Mouse (Mus musculus): ENCODE measurements at regions not wholly inside any gene's neighbourhood (a gene's known extent, or its start where the extent isn't known, plus 50 kb on each side); places are given as distances from the start of the nearest gene placed in this dataset.

DNA sequence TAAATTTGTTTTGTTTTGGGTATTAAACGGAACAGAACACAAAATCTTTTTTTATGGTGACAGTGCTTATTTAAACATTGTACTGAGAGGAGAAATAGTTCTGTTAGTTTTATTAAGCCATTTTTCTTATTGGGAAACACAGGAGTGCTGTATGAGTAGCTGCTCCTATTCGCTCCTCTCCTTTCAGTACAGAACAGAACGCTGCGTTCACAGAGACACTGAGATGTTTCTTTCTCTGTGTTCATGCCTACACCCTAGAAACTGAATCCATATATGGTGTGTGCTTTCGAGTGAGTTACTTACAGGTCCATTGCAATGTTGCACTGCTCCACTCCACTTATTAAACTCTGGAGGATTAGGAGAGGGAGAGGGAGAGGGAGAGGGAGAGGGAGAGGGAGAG lies 634.9 kb upstream of the Adamts5 start:
- no peak for DNase-seq (ENCODE audit: low spot score)

GRCm38 (mm10) chr16:86524135-86524534 lies 622.5 kb upstream of the Adamts5 start:
- DNase-seq (ENCODE audit: low spot score): no peak

- DNase-seq (ENCODE audit: low spot score): no peak
These were observed 615.3 kb upstream of the Adamts5 start for GRCm38 (mm10) chr16:86516935-86517334.

DNA sequence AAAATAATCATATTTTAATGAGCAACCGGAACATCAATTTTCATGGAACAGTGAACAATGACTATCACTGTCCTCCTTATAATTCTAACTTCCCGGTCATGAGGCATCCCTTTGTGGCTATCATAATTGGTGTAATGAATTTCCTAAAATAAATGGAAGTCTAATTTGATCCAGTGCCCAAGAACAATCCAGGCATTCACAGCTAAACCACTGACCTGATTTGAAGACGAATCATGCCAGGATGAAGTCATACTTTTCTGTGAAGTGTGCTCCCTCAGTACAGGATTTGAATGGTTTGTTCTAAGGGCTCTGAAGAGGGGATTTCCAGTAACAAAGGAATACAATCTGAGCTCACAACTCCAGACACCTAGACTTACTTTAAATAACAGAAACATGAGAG lies 614.5 kb upstream of the Adamts5 start:
- no peak for DNase-seq (ENCODE audit: low spot score)

DNA sequence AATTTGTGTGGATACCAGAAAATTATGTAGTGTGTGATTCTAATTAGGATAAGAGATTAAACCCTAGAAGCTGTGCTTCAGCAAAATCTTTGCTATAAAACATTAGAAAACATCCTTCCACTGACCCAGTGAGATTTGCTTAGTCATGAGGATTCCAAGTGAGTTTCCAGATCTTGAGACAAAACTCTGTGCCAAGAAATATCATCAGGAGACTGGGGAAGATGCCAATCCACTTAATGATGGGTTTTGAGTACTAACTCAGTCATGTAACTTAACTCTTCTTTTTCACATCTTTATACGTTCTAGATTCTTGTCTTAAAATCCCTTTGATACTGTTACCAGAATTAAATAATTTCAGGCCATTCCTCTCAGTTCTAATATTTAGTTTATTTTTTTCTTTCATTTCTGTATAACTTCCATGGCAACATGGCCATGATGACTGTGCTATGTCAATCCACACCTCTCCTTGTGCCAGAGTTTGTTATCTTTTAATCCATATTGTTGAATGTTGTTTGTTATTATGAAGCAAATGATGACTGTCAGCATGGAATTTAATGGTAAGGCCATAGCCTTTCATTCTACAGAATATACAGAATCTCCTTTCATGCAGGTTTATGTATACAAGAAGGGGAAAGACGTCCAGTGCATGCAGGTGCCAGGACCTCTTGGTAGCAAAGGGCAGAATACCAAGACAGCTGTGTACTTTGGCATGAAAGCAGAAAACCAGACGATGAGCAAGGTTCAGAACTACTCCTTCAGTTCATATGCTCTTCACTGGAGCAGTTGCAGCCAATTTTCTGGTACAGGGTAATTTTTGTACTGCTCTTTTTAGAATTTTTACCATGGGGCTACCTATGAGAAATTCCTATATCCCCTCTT lies 599.7 kb upstream of the Adamts5 start:
- DNase-seq (ENCODE audit: low spot score): no peak

GRCm38 (mm10) chr16:86475145-86475544 lies 573.5 kb upstream of the Adamts5 start:
- DNase-seq (ENCODE audit: low spot score): no peak

DNA sequence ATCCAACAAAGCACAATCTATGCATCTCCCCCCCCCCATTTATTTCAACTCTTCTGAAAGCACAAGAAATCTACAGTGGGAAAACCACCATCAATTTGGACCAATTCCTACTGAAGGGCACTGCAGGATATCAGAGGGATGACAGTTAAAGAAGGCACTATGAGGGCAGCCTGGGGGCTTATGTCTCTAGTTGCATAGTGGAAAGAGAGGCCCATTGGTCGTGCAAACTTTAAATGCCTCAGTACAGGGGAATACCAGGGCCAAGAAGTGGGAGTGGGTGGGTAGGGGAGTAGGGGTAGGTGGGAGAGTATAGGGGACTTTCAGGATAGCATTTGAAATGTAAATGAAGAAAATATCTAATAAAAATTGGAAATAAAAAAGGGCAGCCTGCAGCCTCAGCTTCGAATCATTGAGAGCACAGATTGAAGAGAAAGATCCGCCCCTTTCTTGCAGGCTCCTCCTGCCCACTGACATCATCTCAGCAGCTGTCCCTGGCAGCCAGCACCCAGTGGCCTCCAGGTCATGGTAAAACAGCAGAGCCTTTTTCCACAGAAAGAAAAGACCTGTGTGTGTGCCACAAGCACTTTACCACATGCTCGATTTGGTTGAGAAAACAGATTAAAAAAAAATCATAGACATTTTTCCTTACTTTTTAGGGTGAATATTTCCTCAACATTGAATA lies 571.6 kb upstream of the Adamts5 start:
- no peak for DNase-seq (ENCODE audit: low spot score)

DNA sequence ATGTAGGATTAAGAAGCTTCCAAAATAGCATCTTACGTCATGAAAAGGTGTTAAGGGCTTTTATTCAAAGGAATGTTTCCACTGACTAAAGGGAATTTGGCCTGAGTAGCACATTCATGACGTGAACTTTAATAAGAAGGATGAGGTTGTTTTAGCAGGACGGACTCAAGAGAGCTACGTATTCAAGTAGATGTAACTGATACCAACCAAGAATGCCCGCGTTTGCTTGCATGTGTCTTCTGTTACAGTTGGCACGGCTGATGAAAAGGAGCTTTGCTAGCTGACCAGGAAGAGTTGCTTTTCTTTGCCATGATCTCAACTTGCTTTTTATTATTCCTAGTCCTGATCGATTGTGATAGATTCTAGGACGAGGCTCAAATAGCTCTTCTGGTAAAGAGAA lies 559.4 kb upstream of the Adamts5 start:
- DNase-seq (ENCODE audit: low spot score): no peak

DNA sequence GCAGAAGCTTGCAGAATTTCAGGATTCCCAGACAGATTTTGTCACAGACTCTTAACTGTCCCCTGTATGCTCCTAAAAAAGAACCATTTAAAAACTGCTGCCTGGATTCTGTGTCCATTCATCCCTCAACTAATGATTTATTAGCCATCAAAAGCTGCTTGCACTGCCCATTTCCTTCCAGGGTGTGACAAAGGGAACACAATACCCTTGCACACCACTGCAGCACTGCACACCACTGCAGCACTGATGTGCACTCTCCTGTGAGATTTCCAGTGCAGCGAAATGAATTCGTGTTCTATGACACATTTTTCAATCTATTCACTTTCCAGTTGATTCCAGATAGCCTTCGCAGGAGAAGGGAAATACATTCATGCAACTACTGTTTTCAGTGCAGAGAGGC lies 555.0 kb upstream of the Adamts5 start:
- DNase-seq (ENCODE audit: low spot score): no peak

DNA sequence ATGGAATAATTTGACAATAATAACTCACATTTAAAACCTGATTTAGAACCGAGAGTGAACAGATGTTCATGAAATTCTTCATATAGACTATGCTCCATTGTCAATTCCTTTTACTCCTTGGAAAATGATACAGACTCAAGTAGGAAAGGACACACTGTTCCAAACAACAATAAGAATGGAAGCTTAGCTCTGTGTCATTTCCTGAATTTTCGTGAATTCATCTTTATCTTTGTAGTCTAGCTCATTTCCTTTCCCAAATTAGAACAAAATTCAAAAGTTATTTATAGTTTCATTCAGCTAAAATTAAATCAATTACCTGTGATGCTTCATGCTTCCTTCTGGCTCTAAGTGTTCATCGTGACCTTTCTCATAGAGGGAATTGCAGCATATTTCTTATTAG lies 553.2 kb upstream of the Adamts5 start:
- DNase-seq (ENCODE audit: low spot score): no peak

DNA sequence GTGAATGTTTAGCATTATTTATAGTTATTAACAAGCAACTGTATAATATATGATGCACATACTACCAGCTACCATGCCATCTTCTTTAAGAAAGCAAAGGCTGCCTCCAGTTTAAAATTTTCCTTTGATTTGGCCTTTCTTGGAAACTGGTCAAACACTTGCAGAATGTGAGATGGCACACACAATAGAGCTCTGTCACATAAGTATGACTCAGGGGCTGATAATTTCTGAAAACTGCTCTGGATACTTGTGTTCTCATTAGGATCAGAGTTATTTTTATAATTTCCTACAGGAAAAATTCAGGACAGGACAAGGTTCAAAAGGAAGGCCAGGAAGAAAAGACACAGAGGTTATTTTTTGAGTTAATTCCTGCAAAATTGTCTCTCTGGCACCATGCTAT lies 552.4 kb upstream of the Adamts5 start:
- DNase-seq (ENCODE audit: low spot score): no peak

DNA sequence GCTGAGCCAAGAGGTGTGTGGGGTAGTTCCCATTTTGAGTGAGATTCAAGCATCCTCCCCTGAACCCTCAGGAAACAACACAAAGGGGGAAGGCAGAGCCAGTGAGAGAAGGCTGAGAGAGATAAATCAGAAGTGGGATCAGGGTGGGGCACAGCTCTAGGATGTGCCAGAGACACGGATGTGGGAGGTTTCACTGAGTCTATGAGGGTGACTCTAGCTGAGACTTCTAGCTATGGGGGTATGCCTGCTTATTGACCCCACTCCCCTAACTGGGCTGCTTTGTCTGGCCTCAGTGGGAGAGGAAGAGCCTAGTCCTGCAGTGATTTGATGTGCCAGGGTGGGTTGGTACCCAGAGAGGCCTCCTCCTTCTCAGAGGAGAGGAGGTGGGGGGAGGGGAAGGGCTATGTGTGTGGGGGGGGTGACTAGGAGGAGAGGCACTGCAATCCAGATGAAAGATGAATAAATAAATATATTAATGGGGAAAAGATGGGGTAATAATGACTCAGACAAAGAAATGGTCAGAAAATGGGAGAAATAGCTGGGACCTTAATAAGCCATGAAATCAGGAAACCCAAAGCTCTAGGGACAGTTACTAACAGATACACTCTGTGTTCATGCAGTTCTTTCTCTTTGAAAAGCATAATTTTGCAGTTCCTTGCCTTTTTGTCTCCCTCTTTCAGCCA lies 547.0 kb upstream of the Adamts5 start:
- DNase-seq (ENCODE audit: low spot score): no peak

DNA sequence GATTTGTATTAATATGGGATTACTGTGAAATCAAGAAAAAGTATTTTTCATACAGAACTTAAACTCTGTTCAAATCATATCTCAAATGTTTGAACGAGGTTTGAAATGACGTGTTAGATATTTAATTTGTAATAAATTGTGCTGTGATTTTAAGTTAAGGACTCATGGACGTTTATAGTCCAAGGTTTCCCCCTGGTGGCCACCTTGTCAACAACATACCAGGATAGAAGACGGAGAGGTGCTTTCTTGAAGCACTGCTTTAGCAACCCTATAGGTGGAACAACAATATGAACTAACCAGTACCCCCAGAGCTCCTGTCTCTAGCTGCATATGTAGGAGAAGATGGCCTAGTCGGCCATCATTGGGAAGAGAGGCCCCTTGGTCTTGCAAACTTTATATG lies 517.8 kb upstream of the Adamts5 start:
- DNase-seq (ENCODE audit: low spot score): peak; percentile 54

GRCm38 (mm10) chr16:86404309-86404708 lies 502.7 kb upstream of the Adamts5 start:
- no peak for DNase-seq (ENCODE audit: low spot score)

GRCm38 (mm10) chr16:86401381-86401780 lies 499.8 kb upstream of the Adamts5 start:
- DNase-seq (ENCODE audit: low spot score): no peak

GRCm38 (mm10) chr16:86399288-86399687 lies 497.7 kb upstream of the Adamts5 start:
- DNase-seq (ENCODE audit: low spot score): no peak

GRCm38 (mm10) chr16:86397521-86397920 lies 495.9 kb upstream of the Adamts5 start:
- DNase-seq (ENCODE audit: low spot score): no peak

DNA sequence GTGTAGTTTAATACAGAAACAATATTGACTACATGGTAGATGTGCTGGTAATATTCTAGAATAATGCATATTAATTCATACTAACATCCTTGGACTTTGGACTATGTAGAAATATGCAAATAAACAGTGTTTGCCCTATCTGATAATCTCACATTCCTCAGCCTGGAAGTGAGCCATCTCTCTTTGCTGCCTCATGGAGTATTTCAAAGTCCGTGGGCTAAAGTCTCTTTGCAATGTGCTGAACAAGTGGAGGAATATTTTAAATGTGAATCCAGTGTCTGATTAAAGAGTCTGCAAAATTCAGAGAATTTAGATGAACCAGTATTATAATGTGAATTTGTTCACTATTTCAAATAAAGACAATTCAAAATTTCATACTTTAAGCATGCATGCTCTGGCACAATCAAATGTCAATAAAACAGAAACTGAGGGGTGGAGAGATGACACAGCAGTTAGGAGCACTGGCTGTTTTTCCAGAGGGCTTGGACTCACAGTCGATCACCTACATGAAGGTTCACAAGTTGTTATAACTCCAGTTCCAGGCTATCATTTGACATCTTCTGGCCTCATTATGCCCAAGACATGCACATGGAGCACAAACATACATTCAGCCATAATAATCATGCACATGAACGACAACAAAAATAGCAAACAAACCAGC lies 487.6 kb upstream of the Adamts5 start:
- no peak for DNase-seq (ENCODE audit: low spot score)

DNA sequence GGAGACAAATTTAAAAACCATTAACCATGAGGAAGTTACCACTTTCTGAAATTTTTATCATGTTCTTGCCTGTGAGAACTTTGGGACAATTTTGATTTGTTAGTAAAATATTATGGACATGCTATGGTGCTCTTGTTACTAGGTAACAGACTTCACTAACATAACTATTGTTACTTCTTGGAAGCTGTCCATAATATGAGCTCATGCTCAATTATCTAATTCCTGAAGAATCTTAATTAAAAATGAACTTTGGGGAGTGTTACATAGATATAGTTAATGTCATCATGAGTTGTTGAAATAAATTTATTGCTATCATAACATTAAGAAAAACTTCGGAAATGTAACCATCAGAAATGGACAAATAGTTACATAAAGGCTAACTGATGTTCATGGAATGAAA lies 486.5 kb upstream of the Adamts5 start:
- DNase-seq (ENCODE audit: low spot score): no peak

DNA sequence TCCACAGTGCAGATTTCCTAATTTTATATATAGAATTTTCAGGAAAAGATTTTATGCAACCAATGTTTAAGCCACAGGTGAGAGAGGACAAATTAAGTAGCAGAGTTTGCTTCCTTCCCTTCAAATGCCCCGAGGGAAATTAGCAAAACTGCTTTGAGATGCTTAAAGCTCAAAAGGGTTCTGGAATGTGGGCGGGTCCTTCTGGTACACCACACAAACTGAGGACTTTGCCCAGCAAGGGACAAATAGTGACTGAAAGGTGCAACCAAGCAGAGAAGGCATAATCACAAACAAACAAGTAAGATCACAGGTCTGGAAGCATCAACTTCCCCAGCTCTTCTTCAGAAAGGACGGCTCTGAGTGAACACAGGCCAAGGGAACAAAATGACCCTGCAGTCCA lies 476.4 kb upstream of the Adamts5 start:
- no peak for DNase-seq (ENCODE audit: low spot score)

- no peak for DNase-seq (ENCODE audit: low spot score)
These were observed 470.0 kb upstream of the Adamts5 start for GRCm38 (mm10) chr16:86371652-86372051.

GRCm38 (mm10) chr16:86368449-86368848 lies 466.8 kb upstream of the Adamts5 start:
- no peak for DNase-seq (ENCODE audit: low spot score)

Data from ovary, postnatal 14 days (tissue).